Mouse (Mus musculus): ENCODE results near the gene Rusc2. TPM values are rescaled to one million over a fixed set of nuclear protein-coding genes. Genes with fewer than 3 reads are reported as not detected.

The Rusc2 gene
- polyA plus RNA-seq, 1 experiment from 2014 or later = 11.8 TPM

- H3K36me3 ChIP-seq (ENCODE audit: control insufficient read depth, insufficient read depth, low read length) = no peaks in the 10 kb centered on the region
- H3K27me3 ChIP-seq (replicated peaks; ENCODE audit: control insufficient read depth, insufficient read depth, low read length) = peaks cover 16% of the 10 kb centered on the region
- no peak overlapping the region for H3K9ac ChIP-seq (ENCODE audit: low read depth, low read length)
- H3K4me1 ChIP-seq (ENCODE audit: control insufficient read depth, insufficient read depth, low read length) = peaks cover 11% of the 10 kb centered on the region
- H3K4me3 ChIP-seq (ENCODE audit: low read length) = no peak overlapping the region
- no peaks in the 10 kb centered on the region for H3K9me3 ChIP-seq (ENCODE audit: control insufficient read depth, low read length)
- WGBS = 19% methylated on average over 8 of the region's 8 CpGs
- no peak overlapping the region for H3K27ac ChIP-seq (ENCODE audit: low read length)
- ATAC-seq = no peak
- H3K4me2 ChIP-seq (ENCODE audit: low read depth, low read length) = no peak overlapping the region
Observed at GRCm38 (mm10) chr4:43457124-43457523, 75.3 kb downstream of the Rusc2 start.

- Histone ChIP-seq H3K4me2 (ENCODE audit: low read depth, low read length) (no peak overlapping the region), H3K27me3 (replicated peaks; ENCODE audit: control insufficient read depth, insufficient read depth, low read length) (no peaks in the 10 kb centered on the region), H3K4me1 (ENCODE audit: control insufficient read depth, insufficient read depth, low read length) (no peaks in the 10 kb centered on the region), H3K4me3 (ENCODE audit: low read length) (no peak overlapping the region), H3K36me3 (ENCODE audit: control insufficient read depth, insufficient read depth, low read length) (no peaks in the 10 kb centered on the region), H3K9me3 (ENCODE audit: control insufficient read depth, low read length) (no peaks in the 10 kb centered on the region), H3K9ac (ENCODE audit: low read depth, low read length) (no peak overlapping the region), H3K27ac (ENCODE audit: low read length) (no peak overlapping the region)
- no peak for ATAC-seq
- 87% methylated on average over 5 of the region's 5 CpGs for WGBS
Observed at GRCm38 (mm10) chr4:43463102-43463501, 81.3 kb downstream of the Rusc2 start.

- H3K4me2 ChIP-seq (ENCODE audit: low read depth, low read length) = no peak overlapping the region
- H3K27ac ChIP-seq (ENCODE audit: low read length) = no peak overlapping the region
- WGBS = 89% methylated on average over 6 of the region's 6 CpGs
- H3K27me3 ChIP-seq (replicated peaks; ENCODE audit: control insufficient read depth, insufficient read depth, low read length) = no peaks in the 10 kb centered on the region
- H3K4me3 ChIP-seq (ENCODE audit: low read length) = no peak overlapping the region
- ATAC-seq = no peak
- H3K9me3 ChIP-seq (ENCODE audit: control insufficient read depth, low read length) = no peaks in the 10 kb centered on the region
- no peaks in the 10 kb centered on the region for H3K4me1 ChIP-seq (ENCODE audit: control insufficient read depth, insufficient read depth, low read length)
- no peak overlapping the region for H3K9ac ChIP-seq (ENCODE audit: low read depth, low read length)
- H3K36me3 ChIP-seq (ENCODE audit: control insufficient read depth, insufficient read depth, low read length) = no peaks in the 10 kb centered on the region
Observed at GRCm38 (mm10) chr4:43465935-43466334, 84.2 kb downstream of the Rusc2 start.

GRCm38 (mm10) chr4:43466872-43467271, 85.1 kb downstream of the Rusc2 start:
- Histone ChIP-seq H3K4me2 (ENCODE audit: low read depth, low read length) (no peak overlapping the region), H3K4me1 (ENCODE audit: control insufficient read depth, insufficient read depth, low read length) (no peaks in the 10 kb centered on the region), H3K27me3 (replicated peaks; ENCODE audit: control insufficient read depth, insufficient read depth, low read length) (no peaks in the 10 kb centered on the region), H3K9ac (ENCODE audit: low read depth, low read length) (no peak overlapping the region), H3K9me3 (ENCODE audit: control insufficient read depth, low read length) (no peaks in the 10 kb centered on the region), H3K27ac (ENCODE audit: low read length) (no peak overlapping the region), H3K4me3 (ENCODE audit: low read length) (no peak overlapping the region), H3K36me3 (ENCODE audit: control insufficient read depth, insufficient read depth, low read length) (no peaks in the 10 kb centered on the region)
- no peak for ATAC-seq
- 94% methylated on average over 7 of the region's 7 CpGs for WGBS

- 91% methylated on average over 10 of the region's 10 CpGs for WGBS
- Histone ChIP-seq H3K27me3 (replicated peaks; ENCODE audit: control insufficient read depth, insufficient read depth, low read length) (no peaks in the 10 kb centered on the region), H3K27ac (ENCODE audit: low read length) (no peak overlapping the region), H3K4me1 (ENCODE audit: control insufficient read depth, insufficient read depth, low read length) (no peaks in the 10 kb centered on the region), H3K36me3 (ENCODE audit: control insufficient read depth, insufficient read depth, low read length) (no peaks in the 10 kb centered on the region), H3K4me3 (ENCODE audit: low read length) (no peak overlapping the region), H3K9ac (ENCODE audit: low read depth, low read length) (no peak overlapping the region), H3K4me2 (ENCODE audit: low read depth, low read length) (no peak overlapping the region), H3K9me3 (ENCODE audit: control insufficient read depth, low read length) (no peaks in the 10 kb centered on the region)
- ATAC-seq = no peak
Observed at GRCm38 (mm10) chr4:43470301-43470700, 88.5 kb downstream of the Rusc2 start.

GRCm38 (mm10) chr4:43473636-43474035, 91.9 kb downstream of the Rusc2 start:
- no peaks in the 10 kb centered on the region for H3K27me3 ChIP-seq (replicated peaks; ENCODE audit: control insufficient read depth, insufficient read depth, low read length)
- no peak overlapping the region for H3K27ac ChIP-seq (ENCODE audit: low read length)
- no peaks in the 10 kb centered on the region for H3K9me3 ChIP-seq (ENCODE audit: control insufficient read depth, low read length)
- no peaks in the 10 kb centered on the region for H3K4me1 ChIP-seq (ENCODE audit: control insufficient read depth, insufficient read depth, low read length)
- 71% methylated on average over 1 of the region's 1 CpGs for WGBS
- no peaks in the 10 kb centered on the region for H3K36me3 ChIP-seq (ENCODE audit: control insufficient read depth, insufficient read depth, low read length)
- H3K4me3 ChIP-seq (ENCODE audit: low read length) = no peak overlapping the region
- ATAC-seq = no peak
- H3K4me2 ChIP-seq (ENCODE audit: low read depth, low read length) = no peak overlapping the region
- no peak overlapping the region for H3K9ac ChIP-seq (ENCODE audit: low read depth, low read length)

GRCm38 (mm10) chr4:43476604-43477003, 94.8 kb downstream of the Rusc2 start:
- Histone ChIP-seq H3K4me2 (ENCODE audit: low read depth, low read length) (no peak overlapping the region), H3K9me3 (ENCODE audit: control insufficient read depth, low read length) (no peaks in the 10 kb centered on the region), H3K27me3 (replicated peaks; ENCODE audit: control insufficient read depth, insufficient read depth, low read length) (no peaks in the 10 kb centered on the region), H3K4me3 (ENCODE audit: low read length) (no peak overlapping the region), H3K27ac (ENCODE audit: low read length) (no peak overlapping the region), H3K36me3 (ENCODE audit: control insufficient read depth, insufficient read depth, low read length) (no peaks in the 10 kb centered on the region), H3K9ac (ENCODE audit: low read depth, low read length) (no peak overlapping the region), H3K4me1 (ENCODE audit: control insufficient read depth, insufficient read depth, low read length) (no peaks in the 10 kb centered on the region)
- no peak for ATAC-seq
- WGBS = 84% methylated on average over 6 of the region's 6 CpGs

Other genes with a start within 250 kb of the Rusc2 start
- 1.2 and 1.4 TPM in 2 replicates for gene Atp8b5, start 114.8 kb upstream of the Rusc2 start, polyA plus RNA-seq (2015; fragmentation: Nextera tagmentation; extraction: Ambion mirVana)
- gene Fam166b, start 47.2 kb downstream of the Rusc2 start, polyA plus RNA-seq (2015; fragmentation: Nextera tagmentation; extraction: Ambion mirVana) = 0.10 and 0.24 TPM in 2 replicates
- 1.7 and 2.2 TPM in 2 replicates for gene Tesk1, start 60.0 kb downstream of the Rusc2 start, polyA plus RNA-seq (2015; fragmentation: Nextera tagmentation; extraction: Ambion mirVana)
- 2.5 and 2.6 TPM in 2 replicates for gene Cd72, start 72.6 kb downstream of the Rusc2 start, polyA plus RNA-seq (2015; fragmentation: Nextera tagmentation; extraction: Ambion mirVana)
- gene Sit1, start 101.8 kb downstream of the Rusc2 start, polyA plus RNA-seq (2015; fragmentation: Nextera tagmentation; extraction: Ambion mirVana) = not detected in 2 replicates
- 96.7 and 102 TPM in 2 replicates for gene Ccdc107, start 110.9 kb downstream of the Rusc2 start, polyA plus RNA-seq (2015; fragmentation: Nextera tagmentation; extraction: Ambion mirVana)
- 40.9 and 49.7 TPM in 2 replicates for gene Arhgef39, start 117.7 kb downstream of the Rusc2 start, polyA plus RNA-seq (2015; fragmentation: Nextera tagmentation; extraction: Ambion mirVana)
- 25.0 and 25.2 TPM in 2 replicates for gene Car9, start 125.0 kb downstream of the Rusc2 start, polyA plus RNA-seq (2015; fragmentation: Nextera tagmentation; extraction: Ambion mirVana)
- gene Tpm2, start 141.8 kb downstream of the Rusc2 start, polyA plus RNA-seq (2015; fragmentation: Nextera tagmentation; extraction: Ambion mirVana) = 574 and 599 TPM in 2 replicates
- gene Creb3, start 180.4 kb downstream of the Rusc2 start, polyA plus RNA-seq (2015; fragmentation: Nextera tagmentation; extraction: Ambion mirVana) = 78.7 and 80.5 TPM in 2 replicates
- gene Tln1, start 180.7 kb downstream of the Rusc2 start, polyA plus RNA-seq (2015; fragmentation: Nextera tagmentation; extraction: Ambion mirVana) = 41.2 and 41.9 TPM in 2 replicates
- 18.2 and 19.5 TPM in 2 replicates for gene Rgp1, start 196.7 kb downstream of the Rusc2 start, polyA plus RNA-seq (2015; fragmentation: Nextera tagmentation; extraction: Ambion mirVana)
- 12.5 and 12.9 TPM in 2 replicates for gene Gba2, start 196.9 kb downstream of the Rusc2 start, polyA plus RNA-seq (2015; fragmentation: Nextera tagmentation; extraction: Ambion mirVana)
- gene Msmp, start 202.5 kb downstream of the Rusc2 start, polyA plus RNA-seq (2015; fragmentation: Nextera tagmentation; extraction: Ambion mirVana) = 1.0 TPM in 1 of 2 replicates, not detected in the other
- gene Npr2, start 250.0 kb downstream of the Rusc2 start, polyA plus RNA-seq (2015; fragmentation: Nextera tagmentation; extraction: Ambion mirVana) = 4.9 and 6.2 TPM in 2 replicates

All from intestine, embryonic 16.5 days (tissue).